Mouse (Mus musculus) liver, adult 2 months (tissue): ENCODE data around the gene AC161166.1.

Experiments used
- CTCF ChIP-seq: fragments of 200-500 bp; IDR thresholded peaks from 2 replicates; pipeline ENCODE4 v1.5.1; 2011; ENCODE audit warnings: low read depth, low read length, control low read depth
- POLR2A ChIP-seq: fragments of 200-500 bp; IDR thresholded peaks from 2 replicates; pipeline ENCODE4 v1.6.1; 2011; ENCODE audit warnings: low read length, control low read depth; ENCODE audit not compliant: insufficient read depth; ENCODE audit errors: extremely low read depth

DNA sequence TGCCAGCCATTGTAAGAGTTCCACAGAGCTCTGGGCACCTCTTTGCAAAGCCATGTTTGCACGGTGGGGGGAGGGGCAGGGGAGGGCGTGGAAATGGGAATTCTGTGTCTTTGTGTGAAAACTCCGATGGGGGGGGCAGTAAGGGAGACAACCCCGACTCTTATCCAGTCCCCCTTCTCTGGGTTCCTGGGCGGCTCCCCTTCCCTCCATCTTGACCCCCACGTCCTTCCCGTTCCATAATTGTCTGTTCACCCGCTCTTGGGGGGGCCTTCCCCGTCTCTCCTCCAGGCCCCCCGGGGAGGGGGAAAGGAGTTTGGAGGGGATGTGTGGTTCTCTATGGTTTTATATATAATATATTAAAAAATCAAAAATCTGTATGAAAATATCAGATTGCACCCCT is 8.3 kb downstream of the AC161166.1 start:
- TF ChIP-seq CTCF (no peak), POLR2A (0 out of 2 replicates have a peak, but pooled peaks have one; percentile 2)
